Mouse (Mus musculus) intestine, embryonic 16.5 days (tissue): Measurements from ENCODE around the gene Snx10. TPM values are rescaled to one million over a fixed set of nuclear protein-coding genes. Genes with fewer than 3 reads are reported as not detected.

Source experiments
- microRNA-seq: library from miRNA; unstranded; fragments of <30 nt; microRNA quantifications from one replicate; pipeline ENCODE4, GENCODE M21; 2016
- polyA plus RNA-seq: library from polyadenylated mRNA; unstranded; fragments of >200 nt; fragmentation: Nextera tagmentation; extraction: Ambion mirVana; gene quantifications from 2 replicates; pipeline ENCODE4 v1.2.1, GENCODE M21; 2015

The Snx10 gene
- polyA plus RNA-seq, 1 experiment from 2014 or later: 12.1 TPM

Small RNA genes within 50 kb of the gene (microRNA-seq; reads per million reads assigned to microRNA genes)
- gene Gm22914: not detected

Other genes with a start within 250 kb of the Snx10 start
- gene Nfe2l3, start 91.2 kb upstream of the Snx10 start, polyA plus RNA-seq: 0.95 and 1.2 TPM in 2 replicates
- gene Hnrnpa2b1, start 54.0 kb upstream of the Snx10 start, polyA plus RNA-seq: 1,302 and 1,450 TPM in 2 replicates
- 266 and 290 TPM in 2 replicates for gene Cbx3, start 53.5 kb upstream of the Snx10 start, polyA plus RNA-seq